Mouse (Mus musculus): Measurements from ENCODE around the gene Rps2.

DNA sequence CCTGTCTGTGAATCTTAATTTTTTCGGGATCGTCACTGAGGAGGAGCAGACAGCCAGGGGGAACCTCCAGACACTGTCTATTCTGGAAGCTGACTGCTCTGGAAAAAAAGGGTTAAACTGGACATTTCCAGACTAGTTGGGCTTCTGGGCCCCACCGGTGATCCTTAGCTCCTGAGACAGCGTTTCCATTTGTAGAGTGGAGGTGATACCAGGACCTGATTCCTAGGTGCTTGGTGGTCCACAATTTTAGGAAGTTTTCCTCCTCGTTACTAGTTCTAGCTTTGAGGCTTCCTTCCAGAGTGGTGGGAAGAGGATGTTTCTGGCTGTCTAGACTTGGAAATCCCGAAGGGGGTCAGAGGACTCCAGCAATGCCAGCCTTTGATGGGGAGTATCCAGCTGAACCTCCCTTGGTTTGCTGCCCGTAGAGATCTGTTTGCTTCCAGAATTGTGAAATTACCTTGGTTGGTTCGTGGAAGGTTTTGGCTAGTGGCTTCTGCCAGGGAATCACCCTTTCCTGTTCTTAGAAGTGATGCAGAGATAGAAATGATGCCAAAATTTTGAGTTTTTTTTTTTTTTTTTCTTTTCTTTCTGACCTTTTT, 47.6 kb upstream of the Rps2 start:
- no peak for TF ChIP-seq TBP (IDR thresholded peaks at IDR 0.05; ENCODE audit: low read depth, low read length)
- TF ChIP-seq GATA1 (IDR thresholded peaks at IDR 0.05; ENCODE audit: low read depth, low read length): no peak
- no peak for TF ChIP-seq CHD2 (IDR thresholded peaks at IDR 0.05; ENCODE audit: low read length)
- no peak for TF ChIP-seq USF1 (IDR thresholded peaks at IDR 0.05; ENCODE audit: low read depth, low read length)
- TF ChIP-seq MYC (IDR thresholded peaks at IDR 0.05; ENCODE audit: low read depth, low read length): no peak
- no peak for TF ChIP-seq CTCF (IDR thresholded peaks at IDR 0.05 in 2 of 3, conservative IDR thresholded peaks at IDR 0.05 in 1 of 3; ENCODE audit: control insufficient read depth in 1 of 3, insufficient read depth in 1 of 3, low read depth in 2 of 3, low read length in 3 of 3, poor library complexity in 1 of 3, severe bottlenecking in 1 of 3)
- TF ChIP-seq POLR2AphosphoS5 (IDR thresholded peaks at IDR 0.05; ENCODE audit: borderline replicate concordance, low read depth, low read length): no peak
